Mouse (Mus musculus): Measurements from ENCODE around the gene Kdm3a. TPM values are rescaled to one million over a fixed set of nuclear protein-coding genes. Genes with fewer than 3 reads are reported as not detected.

Gene Kdm3a
- polyA plus RNA-seq, 1 experiment from 2014 or later: 41.8 TPM

DNA sequence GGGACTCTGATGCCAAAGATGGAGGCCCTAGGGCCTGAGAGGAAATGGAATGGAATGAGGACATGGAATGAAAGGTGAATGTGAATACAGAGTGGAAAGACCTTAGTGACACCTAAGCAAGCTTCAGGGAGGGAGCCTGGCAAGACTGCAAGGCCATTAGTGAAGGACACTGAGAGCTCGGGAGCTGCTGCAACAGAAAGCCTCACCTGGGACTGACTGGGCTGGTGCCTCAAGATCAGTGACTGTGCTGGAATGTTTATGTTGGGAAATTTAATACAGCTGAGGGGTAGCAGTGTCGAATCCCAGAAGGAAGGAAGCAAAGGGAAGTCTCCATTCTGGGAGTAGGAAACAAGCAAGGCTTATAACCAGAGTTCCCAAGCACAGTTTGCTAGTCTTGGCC is 63.8 kb downstream of the Kdm3a start:
- Histone ChIP-seq H3K4me1 (no peaks in the 10 kb centered on the region), H3K9me3 (no peaks in the 10 kb centered on the region), H3K4me2 (no peak overlapping the region), H3K36me3 (peaks cover 20% of the 10 kb centered on the region), H3K4me3 (no peak overlapping the region), H3K27me3 (no peaks in the 10 kb centered on the region), H3K27ac (no peak overlapping the region), H3K9ac (no peak overlapping the region)
- WGBS: 42% methylated on average over 2 of the region's 2 CpGs
- ATAC-seq (ENCODE audit: insufficient number of reproducible peaks, low FRiP score, low TSS enrichment, low read depth): no peak

DNA sequence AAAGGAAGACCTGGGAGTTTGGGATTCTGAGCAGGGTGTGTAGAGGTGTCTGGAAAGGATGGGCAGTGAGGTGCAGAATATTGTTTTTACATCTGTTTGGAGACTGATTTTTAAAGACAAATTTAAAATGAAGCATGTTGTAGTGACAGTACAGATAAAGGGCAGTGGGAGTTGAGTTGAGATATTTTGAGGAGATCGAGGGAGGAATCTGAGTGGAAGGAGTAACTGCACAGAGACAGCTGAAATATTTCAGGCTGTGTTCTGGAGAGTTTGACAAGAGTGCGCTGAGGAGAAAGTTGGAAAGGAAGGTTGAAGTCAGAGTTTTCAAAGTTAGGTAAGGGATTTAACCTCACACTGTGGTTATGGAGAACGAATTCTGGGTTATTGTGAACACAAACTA is 64.2 kb downstream of the Kdm3a start:
- Histone ChIP-seq H3K27me3 (no peaks in the 10 kb centered on the region), H3K9ac (no peak overlapping the region), H3K4me3 (no peak overlapping the region), H3K27ac (no peak overlapping the region), H3K9me3 (no peaks in the 10 kb centered on the region), H3K36me3 (peaks cover 17% of the 10 kb centered on the region), H3K4me2 (no peak overlapping the region), H3K4me1 (no peaks in the 10 kb centered on the region)
- WGBS: 89% methylated on average over 3 of the region's 3 CpGs
- no peak for ATAC-seq (ENCODE audit: insufficient number of reproducible peaks, low FRiP score, low TSS enrichment, low read depth)

DNA sequence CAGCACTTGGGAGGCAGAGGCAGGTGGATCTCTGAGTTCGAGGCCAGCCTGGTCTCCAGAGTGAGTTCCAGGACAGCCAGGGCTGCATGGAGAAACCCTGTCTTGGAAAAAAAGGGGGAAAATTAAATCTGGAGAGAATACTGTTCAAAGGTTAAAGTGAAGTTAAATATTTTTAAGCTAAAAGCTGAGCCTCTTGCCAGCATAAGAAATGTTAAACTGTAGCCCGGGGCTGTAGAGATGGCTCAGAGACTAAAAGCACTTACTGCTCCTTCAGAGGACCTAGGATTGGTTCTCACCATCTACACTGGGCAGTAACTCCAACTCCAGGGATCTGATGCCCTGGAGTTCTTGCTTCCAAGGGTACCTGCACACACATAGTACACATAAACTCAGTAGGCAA is 76.0 kb downstream of the Kdm3a start:
- Histone ChIP-seq H3K4me3 (no peak overlapping the region), H3K36me3 (peaks cover 15% of the 10 kb centered on the region), H3K27ac (no peak overlapping the region), H3K27me3 (no peaks in the 10 kb centered on the region), H3K4me1 (no peaks in the 10 kb centered on the region), H3K9me3 (no peaks in the 10 kb centered on the region), H3K9ac (no peak overlapping the region), H3K4me2 (no peak overlapping the region)
- WGBS: 96% methylated on average over 2 of the region's 2 CpGs
- ATAC-seq (ENCODE audit: insufficient number of reproducible peaks, low FRiP score, low TSS enrichment, low read depth): no peak

DNA sequence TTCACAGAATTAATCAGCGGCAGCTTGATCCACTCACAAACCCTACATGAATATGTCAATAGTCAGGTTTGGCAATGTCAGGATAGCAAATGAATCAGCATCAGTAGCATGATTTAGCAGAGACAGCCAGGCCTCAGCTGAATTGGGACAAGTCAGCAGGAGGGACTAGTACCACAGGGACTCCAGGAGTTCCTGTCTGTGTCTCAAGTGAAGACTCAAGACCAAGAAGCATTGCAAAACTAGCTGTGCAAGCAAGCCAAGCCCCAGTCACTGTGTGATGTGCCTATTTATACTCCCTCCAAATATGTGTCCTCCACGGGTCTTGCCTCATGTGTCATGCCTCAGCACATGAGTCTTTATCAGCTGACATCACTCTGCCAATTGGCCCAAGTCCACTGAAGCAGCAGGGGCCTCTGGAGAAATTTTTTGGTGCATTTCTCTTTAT is 77.3 kb downstream of the Kdm3a start:
- no peak overlapping the region for H3K27ac ChIP-seq
- peaks cover 5% of the 10 kb centered on the region; the same call in 1 of the 2 replicates for H3K36me3 ChIP-seq
- WGBS: 80% methylated on average over 2 of the region's 2 CpGs
- no peaks in the 10 kb centered on the region for H3K4me1 ChIP-seq
- H3K9me3 ChIP-seq: no peaks in the 10 kb centered on the region
- H3K4me3 ChIP-seq: no peak overlapping the region
- H3K9ac ChIP-seq: no peak overlapping the region
- ATAC-seq (ENCODE audit: insufficient number of reproducible peaks, low FRiP score, low TSS enrichment, low read depth): no peak
- H3K4me2 ChIP-seq: no peak overlapping the region
- no peaks in the 10 kb centered on the region for H3K27me3 ChIP-seq

DNA sequence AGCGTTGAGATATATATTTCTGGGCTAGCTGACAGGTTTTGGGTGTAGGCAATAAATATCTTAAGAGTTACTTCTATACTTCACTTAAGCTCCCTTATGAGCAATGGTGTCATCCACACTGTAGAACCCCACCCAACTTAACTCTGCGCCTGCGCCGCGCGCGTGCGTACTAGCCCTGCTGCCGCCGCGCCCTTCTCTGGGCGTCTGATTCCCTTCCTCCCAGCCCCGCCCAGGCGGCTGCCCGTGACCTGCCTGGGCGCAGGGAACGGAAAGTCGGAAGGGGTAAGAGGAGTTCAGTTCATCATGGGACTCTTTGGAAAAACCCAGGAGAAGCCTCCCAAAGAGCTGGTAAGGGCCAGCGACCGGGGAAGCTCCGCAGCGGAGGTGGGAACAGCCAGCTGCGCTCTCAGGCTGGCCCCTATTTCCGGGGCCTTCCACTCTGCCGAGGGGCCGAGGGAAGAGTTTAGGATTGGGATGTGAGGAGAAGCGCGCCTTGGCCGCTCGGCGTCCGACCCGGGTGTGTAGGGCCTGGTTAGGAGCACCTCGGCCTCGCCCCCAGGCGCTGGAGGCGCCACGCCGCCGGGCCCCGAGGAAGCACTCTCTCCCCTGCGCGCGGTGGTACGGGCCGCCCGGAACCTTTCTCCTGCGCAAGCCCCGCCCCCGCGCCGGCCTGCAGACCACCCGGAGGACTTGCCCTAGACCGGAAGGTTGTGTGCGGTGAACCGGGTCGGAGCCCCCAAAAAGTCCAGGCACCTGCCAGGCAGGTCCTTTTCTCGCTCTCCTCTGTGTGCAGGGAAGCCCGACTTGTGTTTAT is 88.9 kb downstream of the Kdm3a start, which contains the start of gene Chmp3:
Gene Chmp3, plus strand, starts transcription at position 112 of the 814 bp plus-strand sequence.
- Histone ChIP-seq H3K9me3 (no peaks in the 10 kb centered on the region), H3K4me2 (peak within 1 kb of the TSS; percentile 53), H3K4me1 (peaks cover 2% of the 10 kb centered on the region), H3K36me3 (no peaks in the 10 kb centered on the region), H3K9ac (peak within 1 kb of the TSS; percentile 83), H3K4me3 (peak within 1 kb of the TSS; percentile 70), H3K27me3 (no peaks in the 10 kb centered on the region), H3K27ac (peak within 1 kb of the TSS; percentile 98)
- ATAC-seq (ENCODE audit: insufficient number of reproducible peaks, low FRiP score, low TSS enrichment, low read depth): peak; percentile 95
- WGBS: under 1% methylated on average over 59 of the region's 59 CpGs

Other genes with a start within 250 kb of the Kdm3a start
- 9.7 and 13.1 TPM in 2 replicates for gene Rmnd5a, start 192.4 kb downstream of the Kdm3a start, polyA plus RNA-seq (2015; fragmentation: Nextera tagmentation; extraction: Ambion mirVana)
- gene Rnf103, start 139.1 kb downstream of the Kdm3a start, polyA plus RNA-seq (2015; fragmentation: Nextera tagmentation; extraction: Ambion mirVana): 13.2 and 16.1 TPM in 2 replicates
- 70.0 and 71.7 TPM in 2 replicates for gene Chmp3, start 89.2 kb downstream of the Kdm3a start, polyA plus RNA-seq (2015; fragmentation: Nextera tagmentation; extraction: Ambion mirVana)
- 13.5 and 18.0 TPM in 2 replicates for gene Reep1, start 74.6 kb upstream of the Kdm3a start, polyA plus RNA-seq (2015; fragmentation: Nextera tagmentation; extraction: Ambion mirVana)
- gene Mrpl35, start 194.0 kb upstream of the Kdm3a start, polyA plus RNA-seq (2015; fragmentation: Nextera tagmentation; extraction: Ambion mirVana): 55.5 and 60.0 TPM in 2 replicates
- gene Immt, start 198.3 kb upstream of the Kdm3a start, polyA plus RNA-seq (2015; fragmentation: Nextera tagmentation; extraction: Ambion mirVana): 150 and 157 TPM in 2 replicates

Data from limb, embryonic 15.5 days (tissue).